Mouse (Mus musculus) adipocyte (in vitro differentiated cells): ENCODE measurements around the gene Nxph4.

Experiments used
- DNase-seq: peaks from one replicate; pipeline ENCODE4 v3.0.0-alpha.2; 2016; ENCODE audit warnings: low spot score

Gene Nxph4

DNA sequence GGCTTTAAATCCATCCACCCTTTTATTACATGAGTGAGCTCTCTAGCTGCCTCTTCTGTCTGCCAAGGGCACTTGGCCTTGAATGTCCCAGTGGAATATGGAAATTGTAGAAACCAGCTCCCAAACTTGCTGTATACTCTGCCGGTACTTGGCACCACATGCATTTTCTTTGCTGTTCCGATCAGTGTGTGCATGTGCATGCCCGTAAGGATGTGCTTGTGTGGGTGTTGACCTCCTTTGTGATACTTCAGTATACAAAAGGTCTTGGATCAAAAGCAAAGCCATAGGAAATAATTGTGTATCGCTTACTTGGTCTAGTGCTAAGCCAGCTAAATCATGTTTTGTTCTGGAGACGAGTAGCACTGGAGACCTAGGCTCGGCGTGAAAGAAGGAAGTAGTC, 45.5 kb downstream of the Nxph4 start:
- DNase-seq = peak; percentile 34

DNA sequence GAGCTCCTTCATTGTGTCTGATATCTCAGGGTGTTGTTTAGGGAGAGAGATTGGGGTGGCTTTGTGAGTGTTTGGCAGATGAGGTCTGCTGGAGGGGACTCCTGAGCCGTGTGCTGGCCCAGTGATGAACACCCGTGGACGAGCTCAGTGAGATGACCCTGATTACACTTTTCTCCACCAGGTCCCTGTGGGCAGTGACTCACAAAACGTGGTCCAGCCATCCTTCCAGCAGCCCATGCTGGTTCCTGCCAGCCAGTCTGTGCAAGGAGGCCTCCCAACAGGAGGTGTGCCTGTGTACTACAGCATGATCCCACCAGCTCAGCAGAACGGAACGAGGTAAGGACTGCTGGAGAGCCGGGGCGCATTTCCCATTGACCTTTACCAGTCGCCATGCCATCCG, 49.1 kb downstream of the Nxph4 start:
- no peak for DNase-seq

DNA sequence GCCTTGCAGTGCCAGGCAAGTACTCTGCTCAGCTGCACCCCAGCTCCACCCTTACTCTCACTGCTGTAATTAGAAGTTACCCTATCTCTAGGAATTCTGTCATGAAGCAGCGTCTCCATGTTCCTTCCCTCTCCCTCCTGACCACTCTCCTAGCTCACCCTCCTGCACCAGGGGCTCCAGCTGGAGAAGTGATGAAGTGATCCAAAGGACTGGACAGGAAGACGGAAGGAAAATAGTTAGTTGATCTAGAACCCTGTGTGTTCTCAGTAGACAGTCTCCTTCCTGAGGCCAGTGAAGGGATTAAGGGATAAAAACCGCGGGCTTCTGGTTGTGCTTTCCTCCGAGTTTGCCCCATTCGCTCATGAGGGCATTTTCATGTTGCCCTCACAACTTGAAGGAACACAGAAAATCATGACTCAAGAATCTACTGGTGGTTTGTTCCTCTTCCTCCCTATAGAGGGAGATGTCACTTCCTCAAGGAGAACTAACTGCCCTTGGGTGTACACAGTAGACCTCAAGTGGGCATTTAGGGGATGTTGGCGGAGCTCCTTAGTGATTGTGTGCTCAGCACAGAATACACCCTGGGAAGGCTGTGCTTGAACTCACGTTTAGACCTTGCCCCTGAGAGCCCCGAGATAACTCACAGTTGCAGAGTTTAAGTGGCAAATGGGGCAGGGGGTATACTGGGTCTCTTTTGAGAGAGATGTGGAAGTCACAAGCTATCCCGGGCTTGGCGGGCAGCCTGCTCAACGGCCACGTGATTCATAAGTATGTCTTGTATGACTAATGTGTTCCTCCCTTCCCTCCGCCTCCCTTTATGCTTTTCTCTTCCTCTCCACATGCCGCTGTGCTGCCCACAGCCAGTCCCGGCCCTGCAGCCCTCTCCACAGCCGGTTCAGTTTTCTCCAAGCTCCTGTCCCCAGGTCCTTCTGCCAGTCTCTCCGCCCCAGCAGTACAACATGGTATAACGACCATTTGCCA, 53.2 kb downstream of the Nxph4 start:
- peak; percentile 70 for DNase-seq

DNA sequence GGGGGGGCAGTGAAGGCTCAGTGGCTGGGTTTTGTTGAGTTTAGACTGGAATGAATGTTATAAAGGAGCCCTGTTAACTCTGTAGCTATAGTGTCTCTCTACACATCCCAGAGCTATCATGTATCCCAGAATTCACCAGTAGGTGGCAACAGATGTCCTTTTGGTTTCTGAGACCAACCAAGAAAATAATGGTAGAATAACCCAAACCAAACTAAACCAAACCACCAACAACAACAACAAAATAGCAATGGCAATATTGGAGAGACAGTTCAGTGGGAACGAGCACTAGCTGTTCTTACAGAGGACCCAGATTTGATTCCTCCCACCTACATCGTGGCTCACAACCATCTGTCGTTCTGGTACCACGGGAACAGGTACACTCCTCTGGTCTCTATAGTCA, 55.2 kb downstream of the Nxph4 start:
- DNase-seq = peak; percentile 62

DNA sequence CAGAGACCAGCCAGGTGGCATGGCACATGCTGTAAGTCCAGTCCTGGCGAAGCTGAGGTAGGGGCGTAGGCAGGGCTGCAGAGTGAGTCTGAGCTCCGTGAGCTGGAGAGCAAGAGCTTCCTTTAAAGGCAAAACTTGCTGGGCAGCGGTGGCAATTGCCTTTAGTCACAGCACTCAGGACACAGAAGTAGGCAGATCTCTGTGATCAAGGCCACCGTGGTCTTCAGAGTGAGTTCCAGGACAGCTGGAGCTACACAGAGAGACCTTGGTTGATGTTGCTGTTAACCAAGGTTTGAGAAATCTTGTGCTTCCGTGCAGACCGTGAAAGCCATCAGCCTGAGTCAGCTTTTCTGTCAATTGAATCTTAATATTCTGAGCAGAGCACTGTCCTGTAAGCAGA, 57.1 kb downstream of the Nxph4 start:
- DNase-seq = no peak

DNA sequence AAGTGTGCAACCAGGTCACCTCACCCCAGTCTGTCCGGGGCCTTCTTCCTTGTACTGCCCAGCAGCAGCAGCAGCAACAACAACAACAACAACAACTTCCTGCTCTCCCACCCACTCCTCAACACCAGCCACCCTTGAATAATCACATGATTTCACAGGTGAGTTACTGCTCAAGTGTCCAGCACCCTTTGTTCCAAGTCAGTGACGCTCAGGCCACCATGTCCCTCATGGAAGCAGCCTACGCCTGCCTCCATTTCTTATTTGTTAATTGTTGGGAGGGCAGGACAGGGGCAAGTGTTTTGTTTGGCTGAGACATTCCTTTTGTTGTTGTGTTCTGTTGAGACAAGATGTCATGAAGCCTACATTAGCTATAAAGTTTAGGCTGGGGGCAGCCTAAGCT, 57.8 kb downstream of the Nxph4 start:
- no peak for DNase-seq
